Mouse (Mus musculus) induced T-regulatory cell, adult 2 months (primary cell): ENCODE results near the gene Cd27.

Experiments
- DNase-seq: peaks from one replicate; pipeline ENCODE4 v3.0.0-alpha.2; 2012; ENCODE audit warnings: low read depth

The Cd27 gene

GRCm38 (mm10) chr6:125213129-125213528 lies 23.7 kb downstream of the Cd27 start:
- DNase-seq, result no peak

GRCm38 (mm10) chr6:125212621-125213020 lies 24.2 kb downstream of the Cd27 start:
- no peak for DNase-seq

DNA sequence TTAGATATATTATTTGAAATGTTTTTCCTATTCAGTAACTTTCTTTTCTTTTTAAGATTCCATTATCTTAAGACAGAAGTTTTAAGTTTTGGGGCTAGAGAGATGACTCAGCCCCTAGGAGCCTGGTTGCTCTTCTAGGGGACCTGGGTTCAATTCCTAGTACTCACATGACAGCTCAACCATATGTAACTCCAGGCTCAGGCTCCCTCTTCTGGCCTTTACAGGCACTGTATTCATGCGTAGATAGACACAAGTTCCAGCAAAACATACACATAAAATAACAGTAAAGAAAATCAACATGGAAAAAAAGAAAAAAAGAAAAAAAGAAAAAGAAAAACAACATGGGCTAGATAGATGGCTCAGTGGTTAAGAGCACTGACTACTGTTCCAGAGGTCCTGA lies 26.4 kb downstream of the Cd27 start:
- peak; percentile 40 for DNase-seq

- DNase-seq, result no peak
These were observed 39.6 kb downstream of the Cd27 start for GRCm38 (mm10) chr6:125197166-125197565.

GRCm38 (mm10) chr6:125196301-125196700 lies 40.5 kb downstream of the Cd27 start:
- DNase-seq, result no peak

DNA sequence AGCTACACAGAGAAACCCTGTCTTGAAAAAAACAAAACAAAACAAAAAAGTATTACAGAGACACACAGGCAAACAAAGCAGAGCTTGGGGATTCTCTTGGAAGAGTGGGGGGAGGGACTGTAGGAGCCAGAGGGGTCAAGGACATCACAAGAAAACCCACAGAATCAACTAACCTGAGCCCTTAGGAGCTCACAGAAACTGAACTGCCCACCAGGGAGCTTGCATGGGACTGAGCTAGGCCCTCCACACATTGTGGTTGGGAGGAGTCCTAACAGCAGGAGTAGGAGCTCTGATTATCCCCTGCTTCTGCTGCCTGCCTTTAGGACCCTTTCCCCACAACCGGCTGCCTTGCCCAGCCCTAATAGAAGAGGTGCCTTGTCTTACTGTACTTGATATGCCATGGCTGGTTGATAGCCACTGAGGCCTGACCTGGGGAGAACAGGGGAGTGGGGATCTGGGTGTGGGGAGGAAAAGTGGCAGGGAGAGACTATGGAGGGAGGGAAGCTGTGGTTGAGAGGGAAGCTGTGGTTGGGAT lies 41.2 kb downstream of the Cd27 start:
- DNase-seq, result no peak

- DNase-seq, result no peak
These were observed 43.4 kb downstream of the Cd27 start for GRCm38 (mm10) chr6:125193390-125193789.

DNA sequence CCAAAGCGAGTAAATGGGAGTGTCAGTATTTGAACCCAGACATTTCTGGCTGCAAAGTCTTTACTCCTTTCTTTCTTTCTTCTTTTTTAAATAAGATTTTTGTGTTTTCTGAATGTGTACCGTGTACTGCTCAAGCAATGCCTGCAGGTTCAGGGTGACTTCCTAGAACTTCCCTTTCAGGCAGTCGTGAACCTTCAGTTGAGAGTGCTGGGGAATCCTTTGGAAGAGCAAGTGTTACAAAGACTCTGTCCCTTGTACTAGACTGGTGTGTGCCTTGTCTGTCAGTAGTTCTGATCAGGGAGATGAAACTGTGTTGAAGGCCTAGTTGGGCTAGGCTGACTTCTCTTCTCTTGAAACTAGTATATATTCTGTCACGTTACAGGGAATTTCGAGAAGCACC lies 44.0 kb downstream of the Cd27 start:
- DNase-seq, result peak; percentile 38

DNA sequence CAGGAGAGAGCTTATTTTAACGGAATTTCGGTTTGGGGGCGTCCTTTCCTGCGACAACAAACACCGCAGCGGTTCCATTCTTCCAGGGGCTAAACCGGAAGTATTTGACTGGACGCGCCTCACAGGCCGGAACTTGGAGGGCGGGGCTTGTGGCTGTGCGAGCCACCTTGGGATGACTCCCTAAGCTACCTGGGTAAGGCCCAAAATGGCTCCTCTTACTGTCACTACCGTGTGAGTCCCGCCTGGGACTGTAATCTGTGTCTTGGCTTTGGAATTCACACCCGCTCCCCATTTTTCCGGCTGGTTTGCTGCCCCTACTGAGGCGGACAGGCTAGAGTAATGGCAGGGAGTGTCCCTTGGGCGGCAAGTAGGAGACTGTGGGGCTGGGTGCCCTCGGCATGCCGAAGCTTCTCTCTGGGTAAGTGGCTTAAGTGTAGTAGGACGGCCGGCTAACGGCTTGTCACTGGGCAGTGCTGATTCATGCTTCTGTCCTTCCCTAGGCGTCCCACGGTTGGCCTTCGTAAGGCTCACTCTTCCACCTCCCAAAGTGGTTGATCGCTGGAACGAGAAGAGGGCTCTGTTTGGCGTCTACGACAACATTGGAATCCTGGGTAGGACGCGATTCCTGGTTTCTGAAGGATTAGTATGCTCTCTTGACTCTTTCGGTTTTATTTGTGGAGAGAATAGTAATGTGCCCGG lies 44.6 kb downstream of the Cd27 start:
- DNase-seq, result peak; percentile 95

GRCm38 (mm10) chr6:125191332-125192015 lies 45.3 kb downstream of the Cd27 start, which contains the start of the genes Ncapd2 and Mrpl51:
Ncapd2 (minus strand) TSS chr6:125191701.
Mrpl51 (plus strand) TSS chr6:125191801.
- peak; percentile 99 for DNase-seq

DNA sequence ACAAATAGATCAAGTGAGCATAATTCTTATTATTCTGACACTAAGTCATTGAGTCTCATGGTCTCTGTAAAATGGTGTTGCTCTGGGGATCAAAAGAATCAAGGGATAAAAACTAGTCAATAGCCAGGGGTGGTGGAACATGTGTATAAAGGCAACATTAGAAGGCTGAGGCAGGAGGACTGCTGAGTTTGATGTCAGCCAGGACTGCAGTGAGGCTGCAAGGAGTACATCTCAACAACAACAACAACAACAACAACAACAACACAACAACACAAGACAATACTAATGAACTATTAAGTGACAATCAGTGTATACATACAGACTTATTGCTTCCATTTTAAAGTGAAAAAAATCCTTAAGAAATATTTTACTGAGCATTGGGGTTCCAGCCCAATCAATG lies 46.0 kb downstream of the Cd27 start:
- DNase-seq, result no peak

DNA sequence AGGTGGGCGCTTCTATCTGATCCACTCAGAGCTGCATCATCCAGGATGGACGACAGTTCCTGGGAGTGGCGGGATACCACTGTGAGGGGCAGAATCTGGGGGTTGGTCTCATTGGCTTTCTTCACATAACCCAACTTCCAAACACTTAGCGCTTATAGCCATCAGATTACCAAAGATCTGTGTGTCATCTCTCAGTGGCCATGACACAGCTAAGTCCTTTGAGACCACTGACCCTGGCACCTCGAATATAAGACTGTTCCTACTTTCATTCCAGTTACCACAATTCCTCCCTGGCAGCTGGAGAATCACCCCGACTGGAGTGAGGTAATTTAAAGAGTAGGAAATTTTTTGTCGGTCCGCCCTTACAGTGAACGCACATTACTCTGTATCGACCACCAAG lies 50.6 kb downstream of the Cd27 start:
- DNase-seq, result no peak
